Mouse (Mus musculus): ENCODE measurements around the gene Pth1r.
A peak's percentile ranks its signal among the peaks of the same experiment; 100 is the strongest.

Pth1r gene

DNA sequence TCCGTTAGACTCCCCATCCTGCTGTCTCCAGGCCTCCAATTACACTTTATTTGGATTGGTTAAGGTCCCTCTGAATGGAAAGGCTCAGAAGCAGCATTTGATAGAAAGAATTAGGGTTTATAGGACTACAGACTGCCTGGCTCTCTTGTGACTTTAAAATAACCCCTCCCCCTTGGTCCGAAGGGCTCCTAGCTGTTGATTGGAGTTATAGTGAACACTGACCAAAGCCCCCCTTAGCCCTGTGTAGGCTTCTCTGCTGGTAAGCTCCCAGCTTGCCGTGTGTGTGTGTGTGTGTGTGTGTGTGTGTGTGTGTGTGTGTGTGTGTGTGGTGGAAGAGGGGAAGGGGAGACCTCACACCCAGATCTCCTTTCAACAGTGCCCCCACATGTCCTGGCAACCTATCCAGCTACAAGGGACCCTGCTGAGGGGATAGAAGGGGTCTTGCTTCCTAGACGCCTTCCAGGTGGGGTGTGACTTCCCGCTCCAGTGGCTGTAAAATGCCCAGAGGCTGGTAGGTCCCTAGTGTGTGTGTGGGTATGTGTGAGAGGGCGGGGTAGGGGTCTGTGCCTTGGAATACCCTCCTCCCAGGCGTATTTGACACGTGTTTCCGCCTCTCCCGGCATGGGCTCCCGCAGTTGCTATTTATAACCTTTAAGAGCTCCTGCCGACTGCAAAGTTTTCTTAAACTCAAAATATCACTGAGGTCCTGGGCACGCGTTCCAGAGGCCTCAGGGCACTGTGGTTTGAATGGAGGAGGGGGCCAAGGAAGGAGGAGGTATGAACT is 3.7 kb upstream of the Pth1r start:
- no peak for DNase-seq (ENCODE audit: inconsistent age in 2 of 2, low spot score in 1 of 2)

- no peak for DNase-seq (ENCODE audit: inconsistent age in 2 of 2, low spot score in 1 of 2)
Measured at GRCm38 (mm10) chr9:110748451-110748850, 1.5 kb upstream of the Pth1r start.

- no peak for DNase-seq (ENCODE audit: inconsistent age in 2 of 2, low spot score in 1 of 2)
Measured at GRCm38 (mm10) chr9:110746238-110746637, 707 bp downstream of the Pth1r start.

GRCm38 (mm10) chr9:110745752-110746151 is 1.2 kb downstream of the Pth1r start:
- no peak for DNase-seq (ENCODE audit: inconsistent age in 2 of 2, low spot score in 1 of 2)

- no peak for DNase-seq (ENCODE audit: inconsistent age in 2 of 2, low spot score in 1 of 2)
Measured at GRCm38 (mm10) chr9:110743456-110744323, 3.3 kb downstream of the Pth1r start.

DNA sequence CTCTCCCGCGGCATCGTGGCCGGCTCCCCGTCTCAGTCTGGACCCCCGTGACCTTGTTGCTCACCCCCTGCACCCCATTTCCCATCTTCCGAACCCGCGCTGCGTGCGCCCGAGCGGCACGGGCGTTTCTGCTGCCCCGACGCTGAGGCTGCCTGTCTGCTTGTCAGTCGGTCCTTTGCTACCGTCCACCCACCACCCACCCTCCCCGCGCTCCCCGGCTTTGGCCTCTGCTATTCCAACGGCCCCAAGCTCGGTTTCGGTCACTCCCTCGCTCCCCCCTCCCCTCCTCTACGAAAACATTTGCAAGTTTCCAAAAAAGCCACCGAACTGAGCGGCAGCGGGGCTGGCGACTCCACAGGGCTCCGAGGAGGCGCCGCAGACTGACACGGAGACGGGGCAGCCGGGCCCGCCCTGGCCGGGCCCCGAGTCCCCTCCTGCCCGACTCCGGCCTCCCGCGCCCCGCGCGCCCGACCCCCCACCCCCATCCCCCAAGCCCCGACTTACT is 3.9 kb downstream of the Pth1r start:
- peak in 1 of 2 experiments; percentile 66 for DNase-seq (ENCODE audit: inconsistent age in 2 of 2, low spot score in 1 of 2)

DNA sequence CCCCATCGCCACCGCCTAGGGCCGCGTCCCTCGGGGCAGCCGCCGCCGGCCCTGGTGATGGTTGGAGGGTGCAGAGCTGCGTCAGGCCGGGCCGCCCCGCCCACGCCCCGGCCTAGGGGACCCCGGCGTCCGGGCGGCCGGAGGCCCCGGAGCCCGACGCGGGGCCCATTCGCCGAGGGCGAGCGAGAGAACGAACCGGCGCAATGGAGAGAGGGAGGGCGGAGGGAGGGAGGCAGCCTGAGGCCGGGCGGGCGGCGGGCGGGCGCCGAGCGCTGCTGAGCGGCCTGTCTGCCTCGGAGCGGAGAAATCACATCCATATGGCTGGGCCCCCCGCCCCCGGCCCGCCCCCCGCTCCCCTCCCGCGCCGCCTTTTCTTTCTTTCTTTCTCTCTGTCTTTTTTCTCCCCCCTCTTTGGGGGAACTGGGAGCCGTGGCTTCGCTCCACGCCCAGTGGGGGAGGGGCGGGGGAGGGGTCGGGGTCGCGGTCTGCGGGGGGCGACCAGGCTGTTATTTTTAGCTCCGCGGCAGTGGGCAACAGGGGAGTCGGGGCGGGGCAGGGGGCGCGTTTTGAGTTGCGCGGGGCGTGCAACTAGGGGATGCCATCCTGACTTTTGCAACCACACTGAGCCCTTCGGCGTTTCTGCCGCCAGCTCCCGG is 4.5 kb downstream of the Pth1r start:
- peak in 1 of 2 experiments; percentile 67 for DNase-seq (ENCODE audit: inconsistent age in 2 of 2, low spot score in 1 of 2)

GRCm38 (mm10) chr9:110741711-110742294 is 5.1 kb downstream of the Pth1r start, which contains the start of gene Myl3:
Gene Myl3, plus strand, starts transcription at chr9:110741861.
- no peak for DNase-seq (ENCODE audit: inconsistent age in 2 of 2, low spot score in 1 of 2)

GRCm38 (mm10) chr9:110739961-110740360 is 7.0 kb downstream of the Pth1r start:
- DNase-seq (ENCODE audit: inconsistent age in 2 of 2, low spot score in 1 of 2): no peak

- no peak for DNase-seq (ENCODE audit: inconsistent age in 2 of 2, low spot score in 1 of 2)
Measured at GRCm38 (mm10) chr9:110738054-110738453, 8.9 kb downstream of the Pth1r start.

DNA sequence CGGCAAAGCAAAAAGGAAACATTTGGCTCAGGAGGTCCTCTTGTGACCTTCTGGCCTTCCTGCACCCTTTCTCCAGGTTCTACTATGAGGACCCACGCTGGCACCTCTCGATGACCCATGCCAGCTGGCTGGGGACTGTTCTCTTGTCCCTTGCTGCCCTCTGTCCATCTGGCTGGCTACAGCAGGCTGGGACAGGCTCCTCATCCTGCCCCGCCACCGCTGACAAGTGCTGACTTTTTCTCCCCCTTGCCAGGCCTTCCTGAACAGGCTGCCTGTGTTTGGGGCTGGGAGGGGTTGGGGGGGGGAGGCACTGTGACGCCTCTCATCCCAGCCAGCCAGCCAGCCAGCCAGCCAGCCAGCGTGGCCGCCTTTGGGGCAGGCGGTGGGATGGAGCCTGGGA is 10.6 kb downstream of the Pth1r start:
- DNase-seq (ENCODE audit: inconsistent age in 2 of 2, low spot score in 1 of 2): no peak

DNA sequence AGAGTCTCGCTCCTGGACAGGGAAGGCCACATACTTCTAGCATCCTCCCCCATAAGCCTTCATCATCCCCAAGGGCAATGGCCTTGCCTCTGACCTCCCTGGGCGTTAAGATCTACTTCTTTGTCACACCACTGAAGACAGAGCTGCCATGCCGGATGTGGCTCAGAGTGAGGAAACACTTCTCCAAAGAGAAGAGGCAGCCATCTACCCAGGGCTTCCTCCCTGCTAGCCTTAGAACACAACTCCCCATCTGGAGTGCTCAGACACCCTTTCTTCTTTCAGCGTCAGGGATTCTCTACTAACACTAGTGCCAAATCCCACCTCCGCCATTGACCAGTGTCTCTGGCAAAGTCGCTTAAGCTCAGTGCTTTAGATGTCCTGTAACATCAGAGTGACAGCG is 12.8 kb downstream of the Pth1r start:
- DNase-seq (ENCODE audit: inconsistent age in 2 of 2, low spot score in 1 of 2): no peak

DNA sequence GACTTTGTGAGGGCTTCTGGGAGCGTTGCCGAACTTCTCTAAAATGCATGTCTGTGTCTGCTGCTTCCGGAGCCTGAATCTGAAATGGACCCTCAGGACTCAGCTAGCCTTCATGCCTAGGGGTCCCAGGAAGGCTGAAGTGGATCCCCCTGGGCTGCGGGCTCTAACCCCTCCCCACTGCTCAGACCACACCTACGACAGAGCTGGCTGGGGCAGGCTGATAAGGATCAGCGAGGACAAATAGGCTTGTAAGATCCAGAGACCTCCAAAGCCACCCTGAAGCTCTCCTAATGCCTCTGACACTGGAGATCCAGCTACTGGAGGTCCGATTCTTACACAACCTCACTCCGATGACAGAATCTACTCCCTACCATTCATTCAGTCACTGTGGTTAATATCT is 13.8 kb downstream of the Pth1r start:
- no peak for DNase-seq (ENCODE audit: inconsistent age in 2 of 2, low spot score in 1 of 2)

DNA sequence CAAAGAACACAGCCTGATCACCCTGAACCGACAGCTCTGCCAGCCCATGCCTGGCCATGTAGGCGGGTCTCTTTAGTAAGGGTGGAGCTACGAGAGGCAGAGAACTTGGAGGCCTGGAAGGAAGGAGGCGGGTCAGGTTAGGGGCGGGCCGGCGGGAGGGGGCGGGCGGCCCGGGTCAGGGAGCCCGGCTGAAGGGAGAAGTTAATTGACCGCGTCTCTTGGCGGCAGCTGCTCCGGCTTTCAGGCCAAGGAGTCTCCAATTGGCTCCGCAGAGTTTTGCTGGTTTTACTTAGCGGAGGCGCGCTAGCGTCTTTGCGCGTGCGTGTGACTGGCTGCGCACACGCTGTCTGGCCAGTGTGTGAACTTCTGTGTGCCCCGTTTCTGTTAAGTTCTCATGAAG is 14.3 kb downstream of the Pth1r start:
- DNase-seq (ENCODE audit: inconsistent age in 2 of 2, low spot score in 1 of 2): peak; percentile 83 to 90

GRCm38 (mm10) chr9:110731859-110732258 is 15.1 kb downstream of the Pth1r start:
- no peak for DNase-seq (ENCODE audit: inconsistent age in 2 of 2, low spot score in 1 of 2)

- peak in 1 of 2 experiments; percentile 67 for DNase-seq (ENCODE audit: inconsistent age in 2 of 2, low spot score in 1 of 2)
Measured at GRCm38 (mm10) chr9:110729841-110730240, 17.1 kb downstream of the Pth1r start.

DNA sequence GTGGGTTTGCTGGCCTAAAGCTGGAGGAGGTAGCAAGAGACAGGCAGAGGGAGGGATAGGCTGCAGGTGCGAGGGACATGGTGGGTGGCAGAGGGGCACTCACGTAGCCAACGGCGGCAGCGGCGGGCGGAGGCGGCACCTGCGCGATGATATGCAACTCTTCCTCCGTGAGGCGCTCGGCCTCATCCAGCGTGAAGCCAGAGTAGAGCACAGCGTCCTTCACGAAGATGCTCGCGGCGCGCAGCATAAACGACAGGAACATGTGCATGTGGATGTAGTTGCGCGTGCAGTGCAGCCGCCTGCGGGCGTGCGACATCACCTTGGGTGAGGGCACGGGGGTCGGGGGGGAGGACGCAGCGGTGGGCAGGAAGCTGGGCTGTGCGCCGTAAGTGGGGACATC is 20.1 kb downstream of the Pth1r start:
- DNase-seq (ENCODE audit: inconsistent age in 2 of 2, low spot score in 1 of 2): no peak

DNA sequence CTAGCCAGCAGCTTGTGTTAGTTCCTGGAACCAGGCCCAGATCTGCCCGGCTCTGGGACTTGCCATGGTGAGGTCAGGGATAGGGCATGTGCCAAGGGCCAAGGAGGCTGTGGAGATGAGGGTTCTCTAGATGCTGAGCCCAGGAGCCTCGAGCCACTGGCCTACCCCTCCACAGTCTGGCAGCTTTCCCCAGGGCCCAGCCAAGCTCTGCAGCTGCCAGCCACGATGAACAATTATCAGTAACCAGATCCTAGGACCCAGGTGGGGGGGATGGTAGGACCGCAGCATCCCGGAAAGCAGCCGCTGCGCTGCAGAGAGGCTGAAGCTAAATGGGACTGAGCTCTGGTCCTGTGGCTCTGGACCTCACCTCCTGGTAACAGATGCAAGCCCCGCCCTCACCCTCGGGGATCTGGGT is 21.2 kb downstream of the Pth1r start:
- peak; percentile 52 to 80 for DNase-seq (ENCODE audit: inconsistent age in 2 of 2, low spot score in 1 of 2)

DNA sequence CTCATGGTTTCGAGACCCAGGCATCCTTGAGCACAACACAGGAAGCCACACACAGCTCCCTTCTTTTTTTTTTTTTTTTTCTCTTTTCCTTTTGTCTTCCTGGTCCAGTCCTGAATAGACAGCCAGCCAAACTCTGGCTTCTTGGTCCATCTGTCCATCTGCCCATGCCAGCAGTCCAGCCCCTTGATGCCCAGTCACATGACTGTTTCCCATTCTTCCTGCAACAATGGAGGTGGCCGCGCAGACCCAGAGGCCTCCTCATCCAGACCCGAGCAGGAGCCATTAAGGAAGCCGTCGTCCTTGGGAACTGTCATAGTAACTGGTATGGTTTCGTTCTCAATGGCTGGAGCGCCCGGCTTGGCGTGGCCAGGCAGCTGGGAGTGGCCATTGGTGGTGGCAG is 24.9 kb downstream of the Pth1r start:
- no peak for DNase-seq (ENCODE audit: inconsistent age in 2 of 2, low spot score in 1 of 2)

DNA sequence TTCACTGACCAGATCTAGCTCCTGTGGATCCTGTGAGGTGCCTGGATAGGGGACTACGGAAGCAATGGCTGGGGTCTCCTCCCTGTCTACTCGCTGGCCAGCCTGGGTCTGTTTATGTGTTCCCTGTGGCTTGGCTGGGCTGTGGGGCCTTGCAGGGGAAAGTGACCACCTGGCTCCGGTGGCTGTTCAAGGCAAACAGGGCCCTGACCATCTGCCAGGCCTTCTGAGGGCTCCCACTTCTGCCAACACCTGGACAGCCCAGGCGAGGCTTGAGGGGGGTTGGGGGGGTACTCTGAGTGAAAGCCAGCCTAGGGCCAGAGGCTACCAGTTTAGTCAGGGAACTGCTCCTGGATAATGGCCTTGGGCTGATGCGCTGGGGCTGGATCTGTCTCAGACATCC is 27.0 kb downstream of the Pth1r start:
- DNase-seq (ENCODE audit: inconsistent age in 2 of 2, low spot score in 1 of 2): no peak

DNA sequence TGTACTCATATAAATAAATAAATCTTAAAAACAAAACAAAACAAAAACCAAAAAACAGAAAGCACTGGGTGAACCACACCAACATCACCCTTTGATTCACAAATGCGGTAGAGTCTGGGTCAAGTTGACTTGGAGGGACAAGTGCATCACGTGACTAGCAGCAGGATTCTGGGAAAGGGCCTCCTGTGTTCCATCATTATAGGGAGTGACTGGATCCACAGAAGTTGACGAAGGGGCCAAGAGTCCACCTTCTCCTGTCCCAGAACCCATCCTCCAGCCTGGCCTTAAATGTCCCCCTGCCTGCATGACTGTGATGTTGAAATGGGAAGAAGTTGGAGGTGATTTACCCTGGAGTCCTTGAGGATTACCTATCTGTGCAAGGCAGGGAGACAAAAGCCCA is 28.1 kb downstream of the Pth1r start:
- DNase-seq (ENCODE audit: inconsistent age in 2 of 2, low spot score in 1 of 2): no peak
